Mouse (Mus musculus) limb, embryonic 13.5 days (tissue): ENCODE data around the gene Tha1. TPM values are rescaled to one million over a fixed set of nuclear protein-coding genes. Genes with fewer than 3 reads are reported as not detected.

Source experiments
- ATAC-seq: fragments of 200-750 bp; cut with Nextera tagmentation; 2 replicates; pipeline ENCODE4 v1.8.0; 2017; ENCODE audit warnings: low read depth, moderate number of reproducible peaks, moderate TSS enrichment; ENCODE audit not compliant: low FRiP score
- H3K27ac ChIP-seq: fragments of 300-500 bp; sonication (generic); 2 replicates; pipeline ENCODE4 v1.5.1; 2015; ENCODE audit warnings: inconsistent platforms, mild to moderate bottlenecking, moderate library complexity
- H3K27me3 ChIP-seq: fragments of 300-500 bp; sonication (generic); 2 replicates; pipeline ENCODE4 v1.6.1; 2015; ENCODE audit warnings: mild to moderate bottlenecking, inconsistent platforms
- H3K36me3 ChIP-seq: fragments of 300-500 bp; sonication (generic); 2 replicates; pipeline ENCODE4 v1.6.1; 2015; ENCODE audit warnings: inconsistent platforms, mild to moderate bottlenecking, moderate library complexity
- H3K4me1 ChIP-seq: fragments of 300-500 bp; sonication (generic); 2 replicates; pipeline ENCODE4 v1.6.1; 2015; ENCODE audit warnings: inconsistent platforms
- H3K4me2 ChIP-seq: fragments of 300-500 bp; sonication (generic); replicated peaks from 2 replicates; pipeline ENCODE4 v1.6.1; 2015; ENCODE audit warnings: inconsistent platforms, mild to moderate bottlenecking, moderate library complexity
- H3K4me3 ChIP-seq: fragments of 300-500 bp; sonication (generic); 2 replicates; pipeline ENCODE4 v1.5.1; 2015; ENCODE audit warnings: moderate library complexity, mild to moderate bottlenecking, inconsistent platforms
- H3K9ac ChIP-seq: fragments of 300-500 bp; sonication (generic); 2 replicates; pipeline ENCODE4 v1.6.1; 2015; ENCODE audit warnings: mild to moderate bottlenecking, inconsistent platforms
- H3K9me3 ChIP-seq: fragments of 300-500 bp; sonication (generic); 2 replicates; pipeline ENCODE4 v1.6.1; 2016; ENCODE audit warnings: inconsistent platforms
- WGBS: fragments of 180-500 bp; shearing (Covaris S2); methylation state at CpG from one replicate; pipeline ENCODE4 v1.1.7; 2015; 5-methylcytosine and 5-hydroxymethylcytosine counted together
- polyA plus RNA-seq: library from polyadenylated mRNA; unstranded; fragments of >200 nt; fragmentation: Nextera tagmentation; extraction: Ambion mirVana; gene quantifications from 2 replicates; pipeline ENCODE4 v1.2.1, GENCODE M21; 2015

Gene Tha1
- polyA plus RNA-seq, 1 experiment from 2014 or later: 3.6 TPM

DNA sequence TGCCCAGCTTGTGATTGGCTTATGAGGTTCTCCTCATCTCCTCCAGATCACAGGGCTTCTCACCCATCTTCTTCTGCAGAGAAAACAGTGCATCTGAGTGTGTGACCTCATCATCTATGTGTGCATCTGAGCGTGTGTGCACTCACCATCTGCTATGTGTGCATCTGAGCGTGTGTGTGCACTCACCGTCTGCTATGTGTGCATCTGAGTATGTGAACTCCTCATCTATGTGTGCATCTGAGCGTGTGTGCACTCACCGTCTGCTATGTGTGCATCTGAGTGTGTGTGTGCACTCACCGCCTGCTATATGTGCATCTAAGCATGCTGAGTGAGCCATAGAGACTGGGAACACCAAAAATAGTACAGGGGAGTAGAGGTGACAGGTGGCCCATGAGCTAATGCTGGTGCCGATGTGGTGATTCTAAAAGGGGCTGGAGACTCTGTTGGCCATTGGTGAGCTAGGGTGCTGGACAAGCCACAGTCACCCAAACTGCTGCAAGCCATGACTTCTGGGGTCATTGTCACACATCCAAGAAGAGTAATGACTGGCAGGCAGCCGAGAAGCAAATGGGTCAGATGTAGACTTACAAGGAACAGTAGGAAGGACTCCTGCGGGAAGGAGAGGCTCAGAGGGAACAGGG is 7.2 kb upstream of the Tha1 start:
- H3K4me2 ChIP-seq: no peak overlapping the region
- WGBS: 87% methylated on average over 9 of the region's 9 CpGs
- H3K36me3 ChIP-seq: no peaks in the 10 kb centered on the region
- no peak overlapping the region for H3K9ac ChIP-seq
- no peak for ATAC-seq
- no peaks in the 10 kb centered on the region for H3K27me3 ChIP-seq
- no peak overlapping the region for H3K27ac ChIP-seq
- H3K4me1 ChIP-seq: peaks cover 49% of the 10 kb centered on the region
- no peak overlapping the region for H3K4me3 ChIP-seq
- H3K9me3 ChIP-seq: no peaks in the 10 kb centered on the region

DNA sequence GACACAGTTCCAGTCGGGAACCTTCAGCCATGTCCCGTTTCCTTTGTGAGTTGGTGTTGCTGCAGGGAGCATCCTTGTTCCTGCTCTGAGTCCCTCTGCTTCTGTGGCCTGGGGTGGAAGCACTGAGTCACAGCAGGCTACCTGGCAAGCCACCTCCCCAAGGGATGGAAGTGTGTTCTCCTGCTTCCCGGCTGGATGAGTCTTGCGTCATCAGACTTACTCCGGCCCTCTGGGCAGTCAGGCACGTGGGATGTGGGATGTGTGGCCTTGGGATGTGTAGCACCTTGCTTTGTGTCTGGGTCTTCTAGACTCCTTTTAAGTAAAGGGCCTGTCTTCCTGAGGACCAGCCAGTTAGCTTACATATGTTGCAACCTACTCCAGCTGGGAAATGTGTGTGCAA is 6.4 kb upstream of the Tha1 start:
- H3K9ac ChIP-seq: no peak overlapping the region
- no peaks in the 10 kb centered on the region for H3K27me3 ChIP-seq
- H3K4me1 ChIP-seq: peaks cover 48% of the 10 kb centered on the region
- H3K27ac ChIP-seq: no peak overlapping the region
- no peak overlapping the region for H3K4me2 ChIP-seq
- H3K36me3 ChIP-seq: no peaks in the 10 kb centered on the region
- no peak for ATAC-seq
- H3K9me3 ChIP-seq: no peaks in the 10 kb centered on the region
- WGBS: 71% methylated on average over 6 of the region's 6 CpGs
- no peak overlapping the region for H3K4me3 ChIP-seq

DNA sequence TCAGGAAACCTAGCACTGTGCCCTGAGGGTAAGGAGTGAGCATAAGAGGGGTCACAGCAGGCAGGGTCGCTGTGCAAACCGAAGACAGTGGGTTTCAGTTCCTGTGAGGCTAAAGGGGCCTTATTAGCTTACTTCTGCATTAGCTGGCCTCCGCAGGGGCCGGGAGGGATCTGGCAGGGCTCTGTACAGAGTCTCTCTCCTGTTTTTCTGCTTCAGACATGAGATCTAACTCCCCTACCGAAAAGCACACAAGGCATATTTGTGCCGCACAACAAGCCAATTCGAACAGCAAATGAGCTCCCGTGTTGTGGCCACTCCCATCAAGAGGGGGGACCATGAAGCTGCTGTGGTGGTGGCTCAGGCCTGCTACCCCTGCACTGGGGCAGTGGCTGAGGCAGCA is 5.6 kb upstream of the Tha1 start:
- Histone ChIP-seq H3K9me3 (no peaks in the 10 kb centered on the region), H3K27ac (no peak overlapping the region; the same call in 1 of the 2 replicates), H3K4me1 (peaks cover 41% of the 10 kb centered on the region), H3K9ac (no peak overlapping the region), H3K36me3 (no peaks in the 10 kb centered on the region), H3K27me3 (no peaks in the 10 kb centered on the region), H3K4me2 (peak overlapping the region; percentile 38), H3K4me3 (no peak overlapping the region)
- no peak for ATAC-seq
- 21% methylated on average over 8 of the region's 8 CpGs for WGBS

DNA sequence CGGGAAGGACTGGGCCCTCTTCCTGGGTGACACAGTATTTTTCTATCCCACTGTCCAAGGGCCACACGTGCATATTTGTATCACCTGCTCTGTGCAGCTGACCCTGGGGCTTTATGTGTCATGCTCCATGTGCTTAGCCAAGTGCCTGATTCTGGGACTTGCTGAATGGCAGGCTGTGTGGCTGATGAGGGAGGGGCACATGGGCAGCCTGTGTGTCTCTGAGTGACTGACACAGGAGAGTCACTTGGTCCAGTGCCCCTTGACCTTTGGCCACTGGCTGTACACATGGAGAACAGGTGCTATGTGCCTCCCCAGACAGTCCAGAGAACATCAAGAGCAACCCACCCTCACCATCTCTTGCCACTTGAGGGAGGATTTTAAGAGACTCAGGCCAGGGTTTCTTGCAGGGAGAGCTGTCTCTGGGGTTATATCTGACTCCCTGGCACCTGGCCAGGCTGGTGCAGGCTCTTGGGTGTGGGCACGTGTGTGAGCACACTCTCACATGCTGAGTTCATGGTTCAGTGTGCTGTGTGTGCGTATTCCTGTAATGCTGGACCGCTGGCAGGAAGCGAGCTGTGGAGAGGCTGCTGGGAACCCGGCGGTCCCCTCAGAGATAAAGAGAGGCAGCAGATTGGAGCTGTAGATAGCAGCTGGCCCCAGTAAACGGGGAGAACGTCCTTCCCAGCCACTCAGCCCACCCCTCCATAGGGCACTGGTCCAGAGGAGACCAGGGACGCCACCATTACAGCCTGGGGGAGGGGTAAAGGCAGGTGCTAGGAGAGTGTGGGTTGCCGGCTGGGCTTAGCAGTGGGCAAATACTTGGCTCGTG is 4.8 kb upstream of the Tha1 start:
- H3K4me1 ChIP-seq: peaks cover 38% of the 10 kb centered on the region
- WGBS: 27% methylated on average over 13 of the region's 13 CpGs
- peak overlapping the region; percentile 38 for H3K4me2 ChIP-seq
- no peak overlapping the region for H3K27ac ChIP-seq
- no peak overlapping the region for H3K4me3 ChIP-seq
- 0 out of 2 replicates have a peak overlapping the region, but pooled peaks have one; percentile 1 for H3K9ac ChIP-seq
- no peaks in the 10 kb centered on the region for H3K27me3 ChIP-seq
- no peaks in the 10 kb centered on the region for H3K9me3 ChIP-seq
- ATAC-seq: peak; percentile 34; the same call in 1 of the 2 replicates
- H3K36me3 ChIP-seq: no peaks in the 10 kb centered on the region

DNA sequence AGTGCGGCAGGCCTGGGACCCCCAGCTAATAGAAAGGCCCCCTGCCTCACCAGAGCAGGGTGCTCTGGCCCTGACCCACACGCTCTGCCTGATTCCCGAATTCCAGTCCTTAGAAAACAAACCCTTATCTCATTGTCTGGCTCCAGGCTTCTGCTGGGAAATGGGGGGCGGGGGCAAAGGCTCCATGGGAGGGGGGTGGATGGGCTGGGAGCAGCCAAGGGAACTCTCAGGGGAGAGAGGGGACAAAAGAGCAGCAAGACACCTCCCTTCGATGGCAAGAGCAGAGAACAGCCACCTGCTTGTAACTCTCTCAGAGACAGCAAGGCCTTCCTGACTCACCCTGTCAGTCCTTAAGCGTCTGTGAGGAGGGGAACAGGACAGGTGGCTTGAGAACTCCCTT is 2.4 kb upstream of the Tha1 start:
- no peaks in the 10 kb centered on the region for H3K9me3 ChIP-seq
- 50% methylated on average over 6 of the region's 6 CpGs for WGBS
- H3K9ac ChIP-seq: no peak overlapping the region
- no peak overlapping the region for H3K4me3 ChIP-seq
- ATAC-seq: no peak
- no peaks in the 10 kb centered on the region for H3K27me3 ChIP-seq
- no peak overlapping the region for H3K4me2 ChIP-seq
- no peaks in the 10 kb centered on the region for H3K36me3 ChIP-seq
- H3K27ac ChIP-seq: no peak overlapping the region
- H3K4me1 ChIP-seq: peaks cover 33% of the 10 kb centered on the region

DNA sequence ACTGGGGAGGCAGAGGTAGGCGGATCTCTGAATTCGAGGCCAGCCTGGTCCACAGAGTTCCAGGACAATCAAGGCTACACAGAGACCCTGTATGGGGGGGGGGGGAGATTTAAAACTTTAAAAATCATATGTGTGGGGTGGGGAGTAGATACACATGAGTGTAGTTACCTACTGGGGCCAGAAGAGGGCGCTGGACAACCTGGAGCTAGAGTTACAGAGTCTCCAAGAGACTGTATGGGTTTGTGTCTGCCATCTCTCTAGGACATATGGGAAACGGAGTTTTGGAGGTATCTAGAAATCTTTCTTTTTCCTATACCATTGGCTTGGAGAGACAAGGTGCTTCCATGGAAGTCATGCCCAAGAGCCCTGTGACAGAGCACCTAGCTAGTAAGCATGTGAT is 1.1 kb upstream of the Tha1 start:
- Histone ChIP-seq H3K27ac (no peak overlapping the region), H3K4me2 (no peak overlapping the region), H3K27me3 (no peaks in the 10 kb centered on the region), H3K4me1 (peaks cover 33% of the 10 kb centered on the region), H3K9me3 (no peaks in the 10 kb centered on the region), H3K4me3 (no peak overlapping the region), H3K36me3 (no peaks in the 10 kb centered on the region), H3K9ac (no peak overlapping the region)
- WGBS: 59% methylated on average over 4 of the region's 4 CpGs
- no peak for ATAC-seq

DNA sequence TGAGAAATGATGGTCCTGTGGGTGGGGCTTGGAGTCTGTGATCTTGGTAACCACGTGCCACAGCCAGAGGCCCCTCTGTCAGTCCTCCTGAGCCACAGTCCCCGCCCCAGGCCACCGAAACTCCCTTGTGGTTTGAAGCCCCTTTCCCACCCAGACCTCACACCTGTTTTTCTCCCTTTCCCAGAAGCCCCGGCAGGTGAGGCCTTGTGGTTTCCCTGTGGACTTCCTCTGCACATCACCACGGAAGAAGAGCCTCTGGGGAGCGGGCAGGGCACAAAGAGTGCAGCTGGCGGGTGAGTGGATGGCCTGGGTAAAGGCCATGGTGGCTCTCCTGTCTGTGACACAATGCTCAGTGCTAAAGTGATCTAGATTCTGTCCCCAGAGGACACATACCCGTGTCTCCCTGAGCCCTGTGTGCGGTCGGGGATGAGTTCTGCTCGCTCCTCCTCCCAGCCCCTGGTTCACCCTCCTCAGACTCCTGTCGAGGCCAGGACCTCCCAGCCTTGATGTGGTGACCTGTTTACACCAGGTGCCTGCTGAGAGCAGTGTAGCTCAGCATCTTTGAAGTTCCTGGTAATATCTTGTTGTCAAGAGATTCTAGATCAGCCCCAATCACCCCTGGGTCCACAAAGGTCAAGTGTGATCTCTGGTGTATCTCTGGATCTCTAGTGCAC is 1.2 kb downstream of the Tha1 start:
- WGBS: 60% methylated on average over 12 of the region's 12 CpGs
- no peaks in the 10 kb centered on the region for H3K27me3 ChIP-seq
- H3K4me3 ChIP-seq: no peak overlapping the region
- H3K36me3 ChIP-seq: no peaks in the 10 kb centered on the region
- no peak overlapping the region for H3K9ac ChIP-seq
- no peaks in the 10 kb centered on the region for H3K9me3 ChIP-seq
- H3K4me1 ChIP-seq: peaks cover 18% of the 10 kb centered on the region
- ATAC-seq: no peak
- peak overlapping the region; percentile 94 for H3K4me2 ChIP-seq
- H3K27ac ChIP-seq: no peak overlapping the region

DNA sequence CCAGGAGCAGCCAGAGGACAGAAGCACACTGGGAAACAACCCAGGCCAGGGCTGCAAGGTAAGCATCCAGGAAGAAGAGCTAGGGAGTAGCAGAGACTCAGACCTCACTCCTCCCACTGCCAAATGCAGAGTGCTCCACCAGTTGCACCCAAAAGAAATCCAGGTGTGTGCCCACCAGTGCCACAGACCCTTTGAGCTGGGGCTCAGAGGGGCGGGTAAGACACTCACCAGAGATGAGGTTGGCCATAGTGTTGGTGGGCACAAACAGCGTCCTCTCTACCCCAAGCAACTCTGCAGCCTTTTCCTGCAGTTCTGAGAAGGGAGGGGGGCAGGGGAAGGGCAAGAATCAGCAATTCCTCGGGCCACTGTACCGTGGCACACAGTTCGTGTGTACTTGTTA is 1.9 kb downstream of the Tha1 start:
- WGBS: 64% methylated on average over 5 of the region's 5 CpGs
- no peaks in the 10 kb centered on the region for H3K36me3 ChIP-seq
- no peaks in the 10 kb centered on the region for H3K9me3 ChIP-seq
- peaks cover 18% of the 10 kb centered on the region for H3K4me1 ChIP-seq
- no peak overlapping the region for H3K27ac ChIP-seq
- H3K9ac ChIP-seq: no peak overlapping the region
- ATAC-seq: no peak
- H3K4me2 ChIP-seq: no peak overlapping the region
- H3K27me3 ChIP-seq: no peaks in the 10 kb centered on the region
- no peak overlapping the region for H3K4me3 ChIP-seq

DNA sequence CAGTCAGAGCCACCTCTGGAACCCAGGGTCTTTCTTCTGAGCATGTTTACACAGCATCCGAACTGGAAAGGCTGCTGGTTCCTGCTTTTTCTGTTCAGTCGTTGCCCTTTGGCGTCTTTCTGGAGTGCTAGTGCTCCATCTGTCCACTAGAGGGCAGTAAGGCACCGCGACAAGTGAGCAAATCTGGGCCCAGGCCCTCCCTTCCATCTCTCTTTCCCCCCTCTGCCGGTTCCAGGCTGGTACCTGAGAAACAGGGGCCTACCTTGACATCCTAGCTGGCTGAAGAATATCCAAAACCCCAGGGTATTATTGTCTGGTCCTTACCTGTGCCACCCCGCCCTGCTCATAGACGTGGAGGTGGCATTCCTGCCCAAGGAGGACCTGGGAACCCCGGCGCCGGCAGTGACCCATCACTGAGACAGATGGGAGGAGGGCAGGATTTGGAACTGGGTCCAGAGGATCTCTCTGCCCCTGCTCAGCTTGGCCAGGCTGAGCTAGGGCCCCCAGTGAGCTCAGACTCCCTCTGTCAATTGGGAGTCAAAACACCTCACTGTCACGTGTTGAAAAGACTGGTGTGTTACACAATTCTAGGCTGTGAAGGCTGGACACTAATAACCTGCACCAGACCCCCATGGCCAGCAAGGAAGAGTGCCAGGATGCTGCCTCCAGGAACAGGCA is 2.5 kb downstream of the Tha1 start:
- no peak for ATAC-seq
- no peak overlapping the region for H3K27ac ChIP-seq

DNA sequence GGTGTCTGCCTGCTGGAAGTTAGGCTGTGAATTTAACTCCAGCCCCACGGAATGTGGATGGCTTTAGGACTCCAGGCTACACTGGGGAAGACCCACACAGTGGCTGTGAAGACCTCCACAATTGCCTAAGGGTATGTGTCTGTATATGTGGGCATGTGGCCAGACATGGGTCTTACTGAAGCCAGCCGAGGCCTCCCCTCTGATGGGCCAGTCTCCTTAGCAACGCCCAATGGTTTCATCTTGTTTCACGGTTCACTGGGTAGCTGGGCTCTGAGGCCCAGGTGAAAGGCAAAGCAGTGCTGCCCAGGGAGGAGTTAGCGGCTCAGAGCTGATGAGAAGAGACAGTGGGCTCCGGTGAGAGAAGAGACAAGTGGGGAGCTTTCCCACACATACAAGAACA is 7.3 kb downstream of the Tha1 start:
- peaks cover 9% of the 10 kb centered on the region; the same call in 1 of the 2 replicates for H3K4me1 ChIP-seq
- no peak overlapping the region for H3K4me2 ChIP-seq
- WGBS: 50% methylated on average over 6 of the region's 6 CpGs
- no peaks in the 10 kb centered on the region for H3K9me3 ChIP-seq
- H3K27ac ChIP-seq: no peak overlapping the region
- H3K36me3 ChIP-seq: no peaks in the 10 kb centered on the region
- H3K9ac ChIP-seq: 0 out of 2 replicates have a peak overlapping the region, but pooled peaks have one; percentile 4
- ATAC-seq: no peak
- peaks cover 35% of the 10 kb centered on the region for H3K27me3 ChIP-seq
- H3K4me3 ChIP-seq: no peak overlapping the region

More for the DNA sequence above, 2.5 kb downstream of the Tha1 start:
- H3K9ac ChIP-seq: no peak overlapping the region
- H3K27me3 ChIP-seq: no peaks in the 10 kb centered on the region
- H3K4me3 ChIP-seq: no peak overlapping the region
- H3K4me1 ChIP-seq: peaks cover 21% of the 10 kb centered on the region
- H3K4me2 ChIP-seq: peak overlapping the region; percentile 32
- H3K9me3 ChIP-seq: no peaks in the 10 kb centered on the region
- 38% methylated on average over 12 of the region's 12 CpGs for WGBS
- no peaks in the 10 kb centered on the region for H3K36me3 ChIP-seq

DNA sequence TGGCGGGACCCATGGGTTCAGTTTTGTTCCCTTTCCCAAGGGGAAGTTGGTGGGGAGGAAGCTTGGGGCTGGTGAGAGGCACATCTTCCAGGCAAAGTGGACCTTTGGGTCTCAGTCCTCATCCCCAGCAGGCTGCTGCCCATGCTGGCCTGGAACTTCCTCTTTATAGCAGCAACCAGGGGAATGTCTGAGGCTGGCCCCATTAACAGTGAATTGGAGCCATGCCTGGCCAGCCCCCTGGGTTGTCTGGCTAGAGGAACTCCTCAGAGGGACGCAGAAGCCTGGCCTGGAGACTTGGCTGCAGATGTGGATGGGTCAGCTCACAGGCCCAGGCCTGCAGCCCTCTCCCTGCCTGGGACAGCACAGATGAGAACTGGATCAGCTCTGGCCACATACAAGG is 8.5 kb downstream of the Tha1 start:
- H3K9ac ChIP-seq: no peak overlapping the region
- no peak overlapping the region for H3K4me3 ChIP-seq
- no peak for ATAC-seq
- H3K4me2 ChIP-seq: no peak overlapping the region
- no peak overlapping the region for H3K27ac ChIP-seq
- H3K27me3 ChIP-seq: peaks cover 47% of the 10 kb centered on the region
- no peaks in the 10 kb centered on the region for H3K36me3 ChIP-seq
- 51% methylated on average over 2 of the region's 2 CpGs for WGBS
- H3K9me3 ChIP-seq: no peaks in the 10 kb centered on the region
- H3K4me1 ChIP-seq: peaks cover 11% of the 10 kb centered on the region
